Mouse (Mus musculus) heart, postnatal 10 days (tissue): ENCODE measurements around the gene Fgfr2. TPM values are rescaled to one million over a fixed set of nuclear protein-coding genes. Genes with fewer than 3 reads are reported as not detected.

Experiments used
- DNase-seq, 2 experiments: peaks; one replicate each; pipeline ENCODE4 v3.0.0; 2021
- intact Hi-C: fragments of 180-260 bp; cut with DNase I; formaldehyde crosslinking; loops from one replicate; pipeline ENCODE4 v1.15.1; 2025
- total RNA-seq, 2 experiments: library from RNA; stranded (reverse); gene quantifications; 2 replicates each; pipeline ENCODE4 v1.2.3; 2021

The Fgfr2 gene
- total RNA-seq, 2 experiments from 2014 or later: 6.2 to 6.3 TPM

DNA sequence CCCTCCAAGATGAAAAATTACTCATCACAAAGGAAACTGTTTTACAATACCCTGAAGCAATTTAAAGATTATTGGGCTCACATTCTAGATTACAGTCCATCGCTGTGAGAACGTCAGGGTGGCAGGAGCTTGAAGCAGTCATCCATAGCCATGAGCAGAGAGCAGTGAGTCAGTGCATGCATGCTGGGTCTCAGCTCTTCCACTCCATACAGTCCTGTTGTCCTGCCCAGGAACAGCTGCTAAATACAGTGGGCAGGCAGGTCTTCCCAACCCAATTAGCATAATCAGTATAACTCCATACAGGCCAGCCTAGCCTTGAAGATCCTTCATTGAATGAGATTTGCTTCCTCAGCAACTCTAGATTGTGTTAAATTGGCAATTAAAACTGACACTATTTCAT lies 147.1 kb downstream of the Fgfr2 start:
- no peak for DNase-seq
- intact Hi-C loops: no loop called here

GRCm38 (mm10) chr7:132972079-132972478 lies 151.1 kb downstream of the Fgfr2 start:
- DNase-seq: no peak
- intact Hi-C loops: no loop called here

DNA sequence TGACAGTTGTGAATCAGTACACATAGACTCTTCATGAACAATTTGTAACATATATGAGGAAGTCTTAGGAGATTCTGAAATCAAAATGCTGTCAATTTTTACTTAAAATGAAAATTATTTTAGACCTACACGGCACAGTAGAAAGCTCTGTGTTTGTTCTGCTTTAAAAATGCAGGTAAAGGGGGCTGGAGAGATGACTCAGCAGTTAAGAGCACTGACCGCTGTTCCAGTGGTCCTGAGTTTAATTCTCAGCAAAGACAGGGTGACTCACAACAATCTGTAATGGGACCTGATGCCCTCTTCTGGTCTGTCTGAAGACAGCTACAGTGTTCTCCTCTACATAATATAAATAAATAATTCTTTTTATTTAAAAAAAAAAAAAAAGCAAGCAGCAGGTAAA lies 157.4 kb downstream of the Fgfr2 start:
- no peak for DNase-seq
- intact Hi-C loops: no loop called here

DNA sequence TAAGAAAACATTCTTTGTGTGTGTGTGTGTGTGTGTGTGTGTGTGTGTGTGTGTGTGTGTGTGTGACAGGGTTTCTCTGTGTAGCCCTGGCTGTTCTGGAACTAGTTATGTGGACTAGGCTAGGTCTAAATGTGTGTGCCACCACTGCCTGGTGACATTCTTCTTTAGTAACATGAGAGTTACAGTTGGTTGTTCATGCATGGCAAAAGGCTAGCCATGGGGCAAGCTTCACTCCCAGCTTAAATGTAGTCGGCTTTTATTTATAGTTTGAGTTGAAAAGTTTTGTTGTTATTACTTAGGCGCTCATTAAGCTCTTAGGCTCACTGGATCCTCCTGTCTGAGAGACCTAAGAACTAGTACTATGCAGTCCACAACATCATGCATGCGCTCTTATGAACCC lies 158.8 kb downstream of the Fgfr2 start:
- intact Hi-C loops: no loop called here
- DNase-seq: no peak

DNA sequence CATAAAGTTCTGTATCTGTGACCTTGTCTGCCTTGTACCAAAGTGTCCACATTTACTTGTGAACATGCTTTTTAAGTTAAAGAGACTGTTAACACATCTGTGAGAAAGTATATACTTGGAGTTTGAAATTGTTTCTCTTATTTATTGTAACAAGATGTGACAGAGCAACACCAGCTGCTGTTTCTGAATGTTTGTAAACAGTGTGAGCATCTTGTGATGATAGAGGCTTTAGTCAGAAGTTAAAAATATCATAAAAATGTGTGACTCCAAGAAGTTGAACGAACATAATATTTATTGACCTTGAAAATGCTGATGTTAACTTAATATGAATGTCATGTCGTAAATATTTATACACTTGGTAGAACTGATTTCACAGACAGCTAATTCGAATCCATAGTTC lies 172.5 kb downstream of the Fgfr2 start:
- intact Hi-C loops: no loop called here

GRCm38 (mm10) chr7:132949968-132950367 lies 173.2 kb downstream of the Fgfr2 start:
- intact Hi-C loops: no loop called here
- no peak for DNase-seq

More for the DNA sequence above, 172.5 kb downstream of the Fgfr2 start:
- no peak for DNase-seq

GRCm38 (mm10) chr7:132940569-132940968 lies 182.6 kb downstream of the Fgfr2 start:
- intact Hi-C loops: no loop called here

DNA sequence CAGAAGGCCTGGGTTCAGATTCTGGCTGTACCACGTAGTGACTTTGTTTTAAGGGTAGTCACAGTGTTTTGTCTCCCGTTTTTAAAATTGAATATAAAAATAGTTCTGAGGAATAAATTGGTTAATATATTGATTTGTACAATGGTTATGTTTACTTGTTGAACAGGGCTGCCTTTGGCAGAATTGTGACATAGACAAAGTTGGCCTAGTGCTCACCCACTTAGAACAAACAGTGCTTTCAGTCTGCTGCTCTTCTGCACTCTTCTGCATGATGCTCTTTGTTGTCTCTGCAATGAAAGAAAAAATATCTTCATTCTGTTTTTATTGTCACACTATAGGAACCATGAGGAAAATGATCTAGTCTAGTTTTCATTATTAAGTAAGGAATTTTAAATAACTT lies 184.0 kb downstream of the Fgfr2 start:
- DNase-seq: no peak
- intact Hi-C loops: loop anchor here (10.0 kb wide), 1 partner anchor 176 kb away; no protein-coding TSS in a partner anchor

More at GRCm38 (mm10) chr7:132940569-132940968, 182.6 kb downstream of the Fgfr2 start:
- DNase-seq: no peak

GRCm38 (mm10) chr7:132934743-132935142 lies 188.4 kb downstream of the Fgfr2 start:
- no peak for DNase-seq
- intact Hi-C loops: loop anchor here (5.0 to 10.0 kb wide), 2 partner anchors 68 to 180 kb away; no protein-coding TSS in a partner anchor

DNA sequence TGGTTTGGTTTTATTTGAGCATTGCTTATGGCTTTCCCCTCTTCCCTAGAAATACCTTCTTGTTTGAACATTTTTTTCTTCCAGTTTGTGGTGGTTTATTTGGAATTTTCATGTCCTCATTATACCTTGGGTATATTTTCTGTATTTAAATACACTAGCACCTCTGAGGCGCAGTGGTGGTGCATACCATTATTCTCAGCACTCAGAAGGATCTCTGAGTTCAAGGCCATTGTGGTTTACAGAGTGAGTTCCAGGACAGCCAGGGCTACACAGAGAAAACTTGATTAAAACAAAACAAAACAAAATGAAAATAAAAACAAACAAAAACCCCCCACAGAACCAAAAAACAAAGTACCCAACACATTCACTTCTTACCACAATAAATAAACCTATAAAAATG lies 189.8 kb downstream of the Fgfr2 start:
- intact Hi-C loops: loop anchor here (5.0 to 10.0 kb wide), 2 partner anchors 69 to 181 kb away; no protein-coding TSS in a partner anchor
- no peak for DNase-seq

- intact Hi-C loops: loop anchor here (2.0 to 10.0 kb wide), 3 partner anchors 31 to 183 kb away; no protein-coding TSS in a partner anchor
- DNase-seq: peak; percentile 58 to 73
These were observed 191.4 kb downstream of the Fgfr2 start for GRCm38 (mm10) chr7:132931560-132932351.

GRCm38 (mm10) chr7:132930850-132931559 lies 192.1 kb downstream of the Fgfr2 start, which contains the start of gene Zranb1:
Gene Zranb1, plus strand, starts transcription at chr7:132931142.
- peak; percentile 99 for DNase-seq
- intact Hi-C loops: loop anchor here (2.0 to 10.0 kb wide), 3 partner anchors 30 to 184 kb away; no protein-coding TSS in a partner anchor

GRCm38 (mm10) chr7:132930055-132930454 lies 193.1 kb downstream of the Fgfr2 start:
- peak in 1 of 2 experiments; percentile 4 for DNase-seq
- intact Hi-C loops: loop anchor here (2.0 to 10.0 kb wide), 3 partner anchors 29 to 185 kb away; no protein-coding TSS in a partner anchor

DNA sequence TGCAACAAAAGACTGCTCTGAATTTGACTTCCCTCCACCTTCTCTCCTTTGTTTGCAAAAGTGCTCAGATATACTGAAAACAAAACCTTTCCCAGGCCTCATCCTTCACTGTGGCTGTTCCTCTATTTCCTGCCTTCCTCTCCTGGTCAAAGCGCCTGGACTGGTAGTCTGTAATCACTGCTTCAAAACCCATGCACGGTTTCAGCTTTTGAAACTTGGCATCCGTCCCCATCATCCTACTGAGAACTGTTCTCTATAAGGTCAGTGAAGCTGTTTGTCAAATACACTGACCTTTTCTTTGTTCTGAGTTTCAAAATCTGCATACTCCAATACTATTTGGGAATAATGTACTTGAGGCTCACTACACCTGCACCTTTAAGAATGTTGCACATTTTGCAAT lies 195.9 kb downstream of the Fgfr2 start:
- intact Hi-C loops: no loop called here
- DNase-seq: no peak

DNA sequence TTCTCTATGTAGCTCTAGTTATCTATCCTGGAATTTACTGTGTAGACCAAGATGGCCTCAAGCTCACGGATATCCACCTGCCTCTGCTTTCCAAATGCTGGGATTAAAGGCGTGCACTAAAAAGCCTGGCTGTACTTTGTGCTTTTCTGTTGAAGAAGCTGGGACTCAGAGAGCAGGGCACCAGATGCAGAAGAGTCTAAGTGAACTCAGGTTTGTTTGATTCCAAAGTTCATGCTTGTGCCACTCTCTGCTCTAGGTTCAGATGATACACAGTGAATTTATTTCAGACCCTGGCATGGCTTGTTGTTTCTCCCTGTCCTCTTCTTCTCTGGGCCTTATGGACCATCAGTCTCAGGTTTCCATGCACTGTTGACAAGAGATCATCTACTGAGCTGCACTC lies 197.9 kb downstream of the Fgfr2 start:
- intact Hi-C loops: no loop called here
- no peak for DNase-seq

DNA sequence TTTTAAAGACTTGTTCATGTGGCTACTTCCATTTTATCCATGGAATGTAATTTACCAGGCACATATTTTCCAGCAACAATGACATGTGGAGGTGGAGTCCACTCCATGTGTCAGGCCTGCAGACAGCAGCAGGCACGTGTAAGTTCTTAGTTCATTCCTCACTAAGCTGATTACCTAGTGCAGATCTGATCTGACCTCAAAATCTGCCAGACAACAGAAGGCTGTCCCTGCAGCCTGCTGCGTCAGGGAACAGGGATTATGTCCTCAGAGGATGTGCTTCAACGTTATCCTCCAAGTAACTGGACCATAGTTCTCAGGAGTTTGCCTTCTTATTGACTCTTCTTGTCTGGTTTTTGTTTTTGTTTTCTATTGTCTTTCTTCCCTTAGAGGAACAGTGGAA lies 201.2 kb downstream of the Fgfr2 start:
- intact Hi-C loops: no loop called here
- no peak for DNase-seq

DNA sequence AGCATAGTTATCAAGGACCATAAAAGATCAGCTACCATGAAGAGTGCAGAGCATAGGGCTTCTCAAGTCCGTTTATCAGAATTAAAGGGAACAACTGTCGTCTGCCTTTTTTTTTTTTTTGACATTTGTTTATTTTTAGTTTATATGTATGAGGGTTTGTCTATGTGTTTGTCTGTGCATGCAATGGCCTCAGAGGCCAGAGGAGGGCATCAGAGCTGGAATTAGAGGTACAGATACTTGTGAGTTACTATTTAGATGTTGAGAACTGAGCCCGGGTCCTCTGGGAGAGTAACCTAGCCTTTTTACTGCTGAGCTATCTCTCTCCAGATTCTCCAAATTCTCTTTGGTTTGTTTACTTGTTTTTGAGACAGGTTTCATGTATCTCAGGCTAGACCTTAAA lies 219.4 kb downstream of the Fgfr2 start:
- DNase-seq: no peak
- intact Hi-C loops: no loop called here

DNA sequence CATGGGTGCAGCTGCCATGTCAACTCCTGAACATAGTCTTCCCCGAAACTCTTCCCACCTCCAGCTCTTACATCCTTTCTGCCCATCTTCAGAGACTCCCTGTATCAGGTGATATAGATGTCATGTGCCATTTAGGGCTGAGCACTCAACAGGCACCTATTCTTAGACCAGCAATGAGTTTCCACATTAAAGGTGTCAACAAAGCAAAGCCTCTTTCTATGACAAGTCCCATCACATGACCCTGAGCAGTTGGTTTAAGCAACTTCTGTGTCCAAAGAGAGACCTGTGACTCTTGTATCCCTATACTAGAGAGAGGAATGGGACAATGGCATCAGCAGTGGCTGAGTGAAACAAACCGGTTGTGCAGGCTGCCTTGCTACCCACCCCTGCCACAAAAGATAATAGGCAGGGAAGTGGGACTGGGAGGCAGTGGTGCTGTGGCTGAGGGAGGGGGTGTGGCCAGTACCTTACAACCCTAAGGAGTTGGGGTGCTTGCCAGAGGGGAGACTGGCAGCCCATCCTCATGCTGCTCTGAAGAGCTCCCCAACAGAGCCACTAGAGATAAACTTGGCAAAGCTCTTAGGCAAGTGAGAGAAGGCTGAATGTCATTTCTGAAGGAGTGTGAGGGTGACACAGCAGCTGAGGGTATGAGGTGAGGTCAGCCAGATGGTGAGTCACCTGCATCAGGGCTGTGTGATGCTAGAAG lies 222.2 kb downstream of the Fgfr2 start:
- DNase-seq: peak; percentile 23 to 35
- intact Hi-C loops: loop anchor here (2.0 kb wide), 1 partner anchor 30 kb away; the partner anchor contains the start of gene Zranb1

GRCm38 (mm10) chr7:132898234-132898633 lies 224.9 kb downstream of the Fgfr2 start:
- intact Hi-C loops: loop anchor here (2.0 kb wide), 1 partner anchor 241 kb away; no protein-coding TSS in a partner anchor
- peak in 1 of 2 experiments; percentile 28 for DNase-seq

- intact Hi-C loops: no loop called here
These were observed 225.9 kb downstream of the Fgfr2 start for GRCm38 (mm10) chr7:132897258-132897657.

More at GRCm38 (mm10) chr7:132897258-132897657, 225.9 kb downstream of the Fgfr2 start:
- DNase-seq: no peak
